Mouse (Mus musculus): Measurements from ENCODE around the gene Kcnk7.

GRCm38 (mm10) chr19:5713255-5713654, 9.1 kb downstream of the Kcnk7 start:
- TF ChIP-seq MAFK (IDR thresholded peaks at IDR 0.05; ENCODE audit: insufficient read depth, low read depth, low read length) (no peak), HCFC1 (IDR thresholded peaks at IDR 0.05; ENCODE audit: borderline replicate concordance, insufficient read depth, low read length) (no peak)
